Mouse (Mus musculus) hindbrain, embryonic 11.5 days (tissue): ENCODE measurements at regions not wholly inside any gene's neighbourhood (a gene's known extent, or its start where the extent isn't known, plus 50 kb on each side); places are given as distances from the start of the nearest gene placed in this dataset.
A peak's percentile ranks its signal among the peaks of the same experiment; 100 is the strongest.

Experiments
- ATAC-seq: fragments of 200-750 bp; cut with Nextera tagmentation; 2 replicates; pipeline ENCODE4 v1.8.0; 2017; ENCODE audit warnings: mild to moderate bottlenecking, moderate TSS enrichment, moderate library complexity; ENCODE audit not compliant: low FRiP score
- DNase-seq: peaks from one replicate; pipeline ENCODE4 v3.0.0-alpha.2; 2015; ENCODE audit warnings: low spot score
- H3K27ac ChIP-seq: fragments of 300-500 bp; sonication (generic); 2 replicates; pipeline ENCODE4 v1.5.1; 2014; ENCODE audit warnings: mild to moderate bottlenecking, low read depth, low read length
- H3K27me3 ChIP-seq: fragments of 300-500 bp; sonication (generic); 2 replicates; pipeline ENCODE4 v1.6.1; 2014; ENCODE audit warnings: mild to moderate bottlenecking, low read length, moderate library complexity, mixed read lengths; ENCODE audit not compliant: control insufficient read depth, insufficient read depth
- H3K36me3 ChIP-seq: fragments of 300-500 bp; sonication (generic); 2 replicates; pipeline ENCODE4 v1.6.1; 2014; ENCODE audit warnings: mild to moderate bottlenecking, low read length, moderate library complexity, mixed read lengths; ENCODE audit not compliant: control insufficient read depth, insufficient read depth
- H3K4me1 ChIP-seq: fragments of 300-500 bp; sonication (generic); replicated peaks from 2 replicates; pipeline ENCODE4 v1.6.1; 2014; ENCODE audit warnings: low read length, mixed read lengths; ENCODE audit not compliant: control insufficient read depth, insufficient read depth
- H3K4me2 ChIP-seq: fragments of 300-500 bp; sonication (generic); replicated peaks from 2 replicates; pipeline ENCODE4 v1.6.1; 2014; ENCODE audit warnings: mild to moderate bottlenecking, low read depth, low read length
- H3K4me3 ChIP-seq: fragments of 300-500 bp; sonication (generic); 2 replicates; pipeline ENCODE4 v1.5.1; 2014; ENCODE audit warnings: low read depth, low read length
- H3K9ac ChIP-seq: fragments of 300-500 bp; sonication (generic); 2 replicates; pipeline ENCODE4 v1.6.1; 2014; ENCODE audit warnings: low read depth, low read length
- H3K9me3 ChIP-seq: fragments of 300-500 bp; sonication (generic); 2 replicates; pipeline ENCODE4 v1.6.1; 2016; ENCODE audit warnings: low read length; ENCODE audit not compliant: control insufficient read depth
- WGBS: fragments of 180-500 bp; shearing (Covaris S2); extraction: QIAGEN DNeasy Blood & Tissue Kit; methylation state at CpG from one replicate; pipeline ENCODE4 v1.1.7; 2014; 5-methylcytosine and 5-hydroxymethylcytosine counted together

- Histone ChIP-seq H3K27me3 (no peaks in the 10 kb centered on the region), H3K4me3 (no peak overlapping the region), H3K9me3 (no peaks in the 10 kb centered on the region), H3K4me2 (no peak overlapping the region), H3K36me3 (no peaks in the 10 kb centered on the region), H3K27ac (no peak overlapping the region), H3K9ac (no peak overlapping the region), H3K4me1 (no peaks in the 10 kb centered on the region)
- no peak for DNase-seq
- WGBS = 77% methylated on average over 10 of the region's 10 CpGs
- ATAC-seq = no peak
These were observed 159.8 kb upstream of the Eif4g2 start for GRCm38 (mm10) chr7:111242646-111243045.

- ATAC-seq (no peak), DNase-seq (peak; percentile 32)
- Histone ChIP-seq H3K4me3 (no peak overlapping the region), H3K27me3 (no peaks in the 10 kb centered on the region), H3K9me3 (no peaks in the 10 kb centered on the region), H3K36me3 (no peaks in the 10 kb centered on the region), H3K4me2 (no peak overlapping the region), H3K9ac (no peak overlapping the region), H3K4me1 (no peaks in the 10 kb centered on the region), H3K27ac (no peak overlapping the region)
- 61% methylated on average over 4 of the region's 4 CpGs for WGBS
These were observed 158.7 kb upstream of the Eif4g2 start for GRCm38 (mm10) chr7:111241538-111241937.

- Histone ChIP-seq H3K9me3 (no peaks in the 10 kb centered on the region), H3K4me1 (no peaks in the 10 kb centered on the region), H3K27me3 (no peaks in the 10 kb centered on the region), H3K9ac (no peak overlapping the region), H3K4me2 (no peak overlapping the region), H3K4me3 (no peak overlapping the region), H3K36me3 (no peaks in the 10 kb centered on the region), H3K27ac (no peak overlapping the region)
- DNase-seq (no peak), ATAC-seq (no peak)
- 92% methylated on average over 9 of the region's 9 CpGs for WGBS
These were observed 157.5 kb upstream of the Eif4g2 start for GRCm38 (mm10) chr7:111240234-111240826.

- no peaks in the 10 kb centered on the region for H3K9me3 ChIP-seq
- no peak for DNase-seq
- WGBS = 85% methylated on average over 9 of the region's 9 CpGs
- no peak overlapping the region for H3K4me2 ChIP-seq
- H3K27me3 ChIP-seq = no peaks in the 10 kb centered on the region
- no peak for ATAC-seq
- no peaks in the 10 kb centered on the region for H3K36me3 ChIP-seq
- H3K9ac ChIP-seq = no peak overlapping the region
- H3K4me3 ChIP-seq = no peak overlapping the region
- H3K4me1 ChIP-seq = no peaks in the 10 kb centered on the region
- H3K27ac ChIP-seq = no peak overlapping the region
These were observed 155.0 kb upstream of the Eif4g2 start for GRCm38 (mm10) chr7:111237819-111238218.

GRCm38 (mm10) chr7:111230630-111231029, 147.8 kb upstream of the Eif4g2 start:
- 81% methylated on average over 2 of the region's 2 CpGs for WGBS
- ATAC-seq = no peak

GRCm38 (mm10) chr7:111227082-111227481, 144.3 kb upstream of the Eif4g2 start:
- no peaks in the 10 kb centered on the region for H3K27me3 ChIP-seq
- no peaks in the 10 kb centered on the region for H3K9me3 ChIP-seq
- H3K4me3 ChIP-seq = no peak overlapping the region
- H3K4me1 ChIP-seq = no peaks in the 10 kb centered on the region
- no peak overlapping the region for H3K4me2 ChIP-seq
- 80% methylated on average over 3 of the region's 3 CpGs for WGBS
- DNase-seq (no peak), ATAC-seq (no peak)
- no peak overlapping the region for H3K9ac ChIP-seq
- H3K27ac ChIP-seq = no peak overlapping the region
- H3K36me3 ChIP-seq = no peaks in the 10 kb centered on the region

More at GRCm38 (mm10) chr7:111230630-111231029, 147.8 kb upstream of the Eif4g2 start:
- H3K36me3 ChIP-seq = no peaks in the 10 kb centered on the region
- H3K4me1 ChIP-seq = no peaks in the 10 kb centered on the region
- H3K4me2 ChIP-seq = no peak overlapping the region
- H3K4me3 ChIP-seq = no peak overlapping the region
- no peaks in the 10 kb centered on the region for H3K9me3 ChIP-seq
- H3K9ac ChIP-seq = no peak overlapping the region
- H3K27ac ChIP-seq = no peak overlapping the region
- no peaks in the 10 kb centered on the region for H3K27me3 ChIP-seq
- DNase-seq = no peak

- Histone ChIP-seq H3K27ac (no peak overlapping the region), H3K4me3 (no peak overlapping the region), H3K4me1 (no peaks in the 10 kb centered on the region), H3K4me2 (no peak overlapping the region), H3K9me3 (no peaks in the 10 kb centered on the region), H3K9ac (no peak overlapping the region), H3K36me3 (no peaks in the 10 kb centered on the region), H3K27me3 (no peaks in the 10 kb centered on the region)
- DNase-seq (no peak), ATAC-seq (no peak)
- WGBS = 86% methylated on average over 1 of the region's 1 CpGs
These were observed 143.3 kb upstream of the Eif4g2 start for GRCm38 (mm10) chr7:111226026-111226656.

GRCm38 (mm10) chr7:111215586-111215985, 132.8 kb upstream of the Eif4g2 start:
- H3K4me3 ChIP-seq = no peak overlapping the region
- H3K4me1 ChIP-seq = no peaks in the 10 kb centered on the region
- H3K4me2 ChIP-seq = no peak overlapping the region
- H3K9ac ChIP-seq = no peak overlapping the region
- H3K36me3 ChIP-seq = no peaks in the 10 kb centered on the region
- DNase-seq = no peak
- H3K27me3 ChIP-seq = no peaks in the 10 kb centered on the region
- no peak overlapping the region for H3K27ac ChIP-seq
- no peaks in the 10 kb centered on the region for H3K9me3 ChIP-seq
- WGBS = 87% methylated on average over 5 of the region's 5 CpGs
- no peak for ATAC-seq

GRCm38 (mm10) chr7:111214226-111214906, 131.5 kb upstream of the Eif4g2 start:
- Histone ChIP-seq H3K9ac (no peak overlapping the region), H3K27me3 (no peaks in the 10 kb centered on the region), H3K36me3 (no peaks in the 10 kb centered on the region), H3K9me3 (no peaks in the 10 kb centered on the region), H3K4me1 (no peaks in the 10 kb centered on the region), H3K4me2 (no peak overlapping the region), H3K4me3 (no peak overlapping the region), H3K27ac (no peak overlapping the region)
- 88% methylated on average over 6 of the region's 6 CpGs for WGBS
- no peak for DNase-seq
- ATAC-seq = no peak
